Mouse (Mus musculus): ENCODE measurements at regions not wholly inside any gene's neighbourhood (a gene's known extent, or its start where the extent isn't known, plus 50 kb on each side); places are given as distances from the start of the nearest gene placed in this dataset.
A peak's percentile ranks its signal among the peaks of the same experiment; 100 is the strongest.

DNA sequence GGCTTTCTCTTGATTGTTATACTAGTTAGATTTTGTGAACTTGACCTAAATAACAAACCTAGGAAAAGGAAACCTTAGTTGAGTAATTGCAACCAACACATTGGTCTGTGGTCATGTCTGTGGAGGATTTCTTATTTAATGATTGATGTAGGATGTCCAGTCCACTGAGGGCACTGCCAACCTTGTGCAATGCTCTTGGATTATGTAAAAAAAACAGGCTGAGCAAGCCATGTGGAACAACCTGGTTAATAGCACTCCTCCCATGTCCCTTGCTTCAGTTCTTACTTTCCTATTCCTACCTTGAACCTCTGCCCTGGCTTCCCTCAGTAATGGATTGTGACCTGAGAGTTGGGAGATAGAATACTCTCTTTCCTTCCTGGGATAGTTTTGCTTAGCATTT, 312.0 kb upstream of the Pappa start:
- DNase-seq = no peak
- Histone ChIP-seq H3K27ac (ENCODE audit: low read depth) (no peak overlapping the region), H3K36me3 (ENCODE audit: insufficient read depth) (no peaks in the 10 kb centered on the region), H3K4me1 (ENCODE audit: insufficient read depth) (no peaks in the 10 kb centered on the region), H3K4me3 (ENCODE audit: low read depth, low read length) (no peak overlapping the region), H3K9ac (no peak overlapping the region), H3K9me3 (ENCODE audit: low read depth, low read length) (no peaks in the 10 kb centered on the region), H3K27me3 (ENCODE audit: insufficient read depth, low read length) (no peaks in the 10 kb centered on the region), H3K4me2 (no peak overlapping the region)
- TF ChIP-seq CTCF (IDR thresholded peaks at IDR 0.05; ENCODE audit: low read depth) = no peak
- no peak for ATAC-seq (ENCODE audit: insufficient read depth)

DNA sequence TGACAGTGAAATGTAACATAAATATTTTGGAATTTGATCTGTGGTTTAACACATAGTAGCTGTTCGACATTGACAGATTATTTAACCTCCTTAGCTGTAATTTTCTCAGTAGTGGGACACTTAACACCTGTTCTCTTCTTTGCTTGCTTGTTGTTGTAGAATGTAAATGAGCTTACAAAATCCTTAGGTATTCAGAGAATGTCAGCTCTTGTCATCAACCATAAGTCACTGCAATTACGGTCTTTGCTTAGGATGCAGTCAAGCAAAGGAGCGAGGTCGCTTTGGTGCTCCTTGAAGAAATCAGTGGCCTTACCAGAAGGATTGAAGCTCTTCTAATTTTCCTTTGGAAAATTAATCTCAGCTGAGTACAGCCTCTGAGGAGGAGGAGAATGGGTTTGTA, 311.2 kb upstream of the Pappa start:
- DNase-seq (no peak), ATAC-seq (ENCODE audit: insufficient read depth) (no peak)
- H3K4me1 ChIP-seq (ENCODE audit: insufficient read depth) = no peaks in the 10 kb centered on the region

DNA sequence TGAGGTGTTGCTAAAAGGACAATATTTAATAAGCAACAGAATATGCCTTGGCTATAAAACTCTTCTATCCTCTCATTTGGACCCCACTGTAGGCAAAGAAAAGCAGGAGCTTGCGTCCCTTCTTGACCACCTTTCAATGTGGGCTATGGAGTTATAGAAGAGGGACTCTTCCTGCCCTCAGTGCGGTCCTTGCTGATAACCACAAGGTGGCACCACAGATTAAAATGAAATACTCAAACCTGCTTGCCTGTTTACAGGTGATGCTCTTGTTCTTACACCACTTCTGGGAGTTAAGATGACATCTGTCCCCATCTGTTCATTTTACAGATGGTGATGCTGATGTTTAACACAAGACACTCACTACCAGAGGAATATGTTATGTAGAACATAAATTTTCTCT, 291.1 kb upstream of the Pappa start:
- no peak overlapping the region for H3K4me3 ChIP-seq (ENCODE audit: low read depth, low read length)
- no peak overlapping the region for H3K9ac ChIP-seq
- ATAC-seq (ENCODE audit: insufficient read depth) (no peak), DNase-seq (peak; percentile 39)
- H3K27me3 ChIP-seq (ENCODE audit: insufficient read depth, low read length) = no peaks in the 10 kb centered on the region
- H3K27ac ChIP-seq (ENCODE audit: low read depth) = no peak overlapping the region
- 39% methylated on average over 2 of the region's 2 CpGs for WGBS
- H3K36me3 ChIP-seq (ENCODE audit: insufficient read depth) = no peaks in the 10 kb centered on the region
- no peaks in the 10 kb centered on the region for H3K4me1 ChIP-seq (ENCODE audit: insufficient read depth)
- no peaks in the 10 kb centered on the region; the same call in 1 of the 2 replicates for H3K9me3 ChIP-seq (ENCODE audit: low read depth, low read length)
- peak; percentile 61 for TF ChIP-seq CTCF (IDR thresholded peaks at IDR 0.05; ENCODE audit: low read depth)
- no peak overlapping the region for H3K4me2 ChIP-seq

More for the DNA sequence above, 311.2 kb upstream of the Pappa start:
- no peaks in the 10 kb centered on the region for H3K9me3 ChIP-seq (ENCODE audit: low read depth, low read length)
- H3K27ac ChIP-seq (ENCODE audit: low read depth) = no peak overlapping the region
- no peaks in the 10 kb centered on the region for H3K36me3 ChIP-seq (ENCODE audit: insufficient read depth)
- no peaks in the 10 kb centered on the region for H3K27me3 ChIP-seq (ENCODE audit: insufficient read depth, low read length)
- TF ChIP-seq CTCF (IDR thresholded peaks at IDR 0.05; ENCODE audit: low read depth) = no peak
- no peak overlapping the region for H3K4me3 ChIP-seq (ENCODE audit: low read depth, low read length)
- H3K9ac ChIP-seq = no peak overlapping the region
- WGBS = 71% methylated on average over 4 of the region's 4 CpGs
- H3K4me2 ChIP-seq = no peak overlapping the region

DNA sequence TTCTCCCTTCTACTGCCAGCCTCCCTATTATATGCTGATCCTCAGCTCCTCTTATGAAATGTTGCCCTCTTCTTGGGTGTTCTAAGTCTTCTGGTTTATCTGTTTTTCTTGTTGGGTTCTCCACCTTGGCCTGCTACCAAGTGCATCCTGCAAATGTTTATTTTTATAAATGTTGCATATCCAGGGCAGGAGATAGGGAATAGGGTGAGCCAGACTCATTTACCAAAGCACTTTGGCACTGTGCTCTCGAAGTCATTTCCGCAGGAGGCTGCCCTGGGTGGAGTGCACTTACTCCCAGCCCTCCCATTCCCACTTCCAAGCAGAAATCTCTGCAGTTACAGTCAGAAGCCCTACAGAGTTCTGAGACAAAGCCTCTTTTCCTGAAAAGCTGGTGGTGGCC, 249.5 kb upstream of the Pappa start:
- Histone ChIP-seq H3K9me3 (ENCODE audit: low read depth, low read length) (no peaks in the 10 kb centered on the region), H3K4me2 (no peak overlapping the region), H3K4me1 (ENCODE audit: insufficient read depth) (no peaks in the 10 kb centered on the region), H3K27ac (ENCODE audit: low read depth) (no peak overlapping the region), H3K9ac (no peak overlapping the region), H3K36me3 (ENCODE audit: insufficient read depth) (no peaks in the 10 kb centered on the region), H3K27me3 (ENCODE audit: insufficient read depth, low read length) (no peaks in the 10 kb centered on the region), H3K4me3 (ENCODE audit: low read depth, low read length) (no peak overlapping the region)
- WGBS = 25% methylated on average over 2 of the region's 2 CpGs
- ATAC-seq (ENCODE audit: insufficient read depth) (peak; percentile 75), DNase-seq (peak; percentile 64)
- no peak for TF ChIP-seq CTCF (IDR thresholded peaks at IDR 0.05; ENCODE audit: low read depth)

DNA sequence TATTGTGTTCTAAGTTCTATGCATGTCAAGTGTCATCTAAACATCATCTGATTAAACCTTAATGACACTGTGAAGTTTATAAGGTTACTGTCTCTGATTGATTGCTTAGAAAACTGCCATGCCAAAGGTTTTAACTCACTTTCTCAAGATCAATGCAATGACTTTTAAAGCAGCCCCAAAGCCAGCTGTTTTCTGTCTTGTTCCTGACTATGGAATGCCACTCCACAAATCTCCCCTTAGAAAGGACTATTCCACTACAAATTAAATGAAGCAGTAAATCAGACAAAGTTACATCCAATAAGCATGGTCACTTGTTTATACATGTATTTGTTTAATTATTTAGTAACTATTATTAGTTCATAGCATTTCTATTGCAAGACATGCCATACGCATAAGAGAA, 247.1 kb upstream of the Pappa start:
- WGBS = 68% methylated on average over 1 of the region's 1 CpGs
- Histone ChIP-seq H3K9me3 (ENCODE audit: low read depth, low read length) (no peaks in the 10 kb centered on the region), H3K4me3 (ENCODE audit: low read depth, low read length) (no peak overlapping the region), H3K4me2 (no peak overlapping the region), H3K4me1 (ENCODE audit: insufficient read depth) (no peaks in the 10 kb centered on the region), H3K27ac (ENCODE audit: low read depth) (no peak overlapping the region), H3K9ac (no peak overlapping the region), H3K27me3 (ENCODE audit: insufficient read depth, low read length) (no peaks in the 10 kb centered on the region), H3K36me3 (ENCODE audit: insufficient read depth) (no peaks in the 10 kb centered on the region)
- peak; percentile 42 for DNase-seq
- no peak for TF ChIP-seq CTCF (IDR thresholded peaks at IDR 0.05; ENCODE audit: low read depth)
- ATAC-seq (ENCODE audit: insufficient read depth) = no peak

DNA sequence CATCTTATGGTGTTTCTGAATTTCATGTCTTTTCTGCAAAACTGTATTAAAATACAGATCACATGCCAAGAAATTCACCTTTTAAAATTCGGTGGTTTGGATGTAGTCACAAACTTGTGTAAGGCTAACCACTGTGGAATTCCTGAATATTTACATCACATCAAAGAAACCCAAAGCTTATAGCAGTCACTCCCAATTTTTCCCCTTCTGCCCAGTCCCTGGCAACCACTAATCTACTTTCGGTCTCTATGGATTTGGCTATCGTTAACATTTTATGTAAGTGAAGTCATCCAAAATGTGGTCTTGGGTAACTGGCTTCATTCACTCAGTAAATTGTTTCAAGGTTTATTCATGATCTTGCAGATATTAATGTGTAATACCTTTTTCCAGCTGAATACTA, 226.0 kb upstream of the Pappa start:
- no peaks in the 10 kb centered on the region for H3K27me3 ChIP-seq (ENCODE audit: insufficient read depth, low read length)
- TF ChIP-seq CTCF (IDR thresholded peaks at IDR 0.05; ENCODE audit: low read depth) = no peak
- no peak overlapping the region for H3K9ac ChIP-seq
- H3K4me1 ChIP-seq (ENCODE audit: insufficient read depth) = no peaks in the 10 kb centered on the region
- no peaks in the 10 kb centered on the region for H3K36me3 ChIP-seq (ENCODE audit: insufficient read depth)
- H3K9me3 ChIP-seq (ENCODE audit: low read depth, low read length) = no peaks in the 10 kb centered on the region
- no peak overlapping the region for H3K4me2 ChIP-seq
- H3K4me3 ChIP-seq (ENCODE audit: low read depth, low read length) = no peak overlapping the region
- no peak for ATAC-seq (ENCODE audit: insufficient read depth)
- no peak overlapping the region for H3K27ac ChIP-seq (ENCODE audit: low read depth)
- DNase-seq = no peak
- 86% methylated on average over 3 of the region's 3 CpGs for WGBS

DNA sequence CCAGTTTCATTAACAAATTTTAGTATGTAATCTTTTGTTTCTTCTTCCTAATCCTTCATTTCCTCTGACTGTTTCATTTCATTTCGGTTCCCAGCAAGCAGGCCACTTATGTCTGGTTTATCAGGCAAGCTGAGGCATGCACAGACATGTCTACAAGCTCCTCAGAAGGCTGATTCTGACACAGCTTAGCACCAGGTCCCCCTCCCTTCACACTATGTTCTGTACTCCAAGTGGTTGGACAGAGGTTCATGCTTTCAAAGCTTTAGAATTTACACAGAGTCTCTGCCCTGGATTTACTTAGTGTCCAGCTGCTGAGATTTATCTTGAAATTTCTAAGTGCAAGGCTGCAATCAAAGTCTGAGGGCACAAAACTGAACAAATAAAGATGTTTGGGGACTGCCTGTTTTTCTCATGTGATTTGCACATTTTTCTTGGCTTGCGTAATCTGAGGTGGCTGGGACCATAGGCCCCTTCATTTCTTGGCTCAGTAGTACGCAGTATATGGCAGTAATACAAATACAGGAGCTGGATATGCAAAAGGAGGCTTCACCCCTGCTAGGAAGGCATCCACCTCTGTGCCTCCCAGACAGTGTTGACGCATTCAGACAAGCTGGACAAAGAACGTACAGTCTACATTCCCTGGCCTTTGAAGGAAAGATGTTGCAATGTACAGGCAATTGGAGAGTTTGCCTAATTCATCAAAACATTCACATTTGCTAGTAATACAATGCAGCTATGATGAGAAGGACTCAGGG, 222.7 kb upstream of the Pappa start:
- TF ChIP-seq CTCF (IDR thresholded peaks at IDR 0.05; ENCODE audit: low read depth) = no peak
- DNase-seq (peak; percentile 68), ATAC-seq (ENCODE audit: insufficient read depth) (peak; percentile 86)
- no peak overlapping the region for H3K9ac ChIP-seq
- no peak overlapping the region for H3K4me3 ChIP-seq (ENCODE audit: low read depth, low read length)
- H3K27ac ChIP-seq (ENCODE audit: low read depth) = no peak overlapping the region; the same call in 1 of the 2 replicates
- no peaks in the 10 kb centered on the region for H3K36me3 ChIP-seq (ENCODE audit: insufficient read depth)
- no peaks in the 10 kb centered on the region for H3K4me1 ChIP-seq (ENCODE audit: insufficient read depth)
- 33% methylated on average over 5 of the region's 5 CpGs for WGBS
- no peaks in the 10 kb centered on the region for H3K27me3 ChIP-seq (ENCODE audit: insufficient read depth, low read length)
- no peak overlapping the region for H3K4me2 ChIP-seq
- no peaks in the 10 kb centered on the region for H3K9me3 ChIP-seq (ENCODE audit: low read depth, low read length)
